Mouse (Mus musculus): Measurements from ENCODE around the gene Pms1.
A peak's percentile ranks its signal among the peaks of the same experiment; 100 is the strongest.
"Not testable (repeated sequence)": the region's sequence is repeated elsewhere in the genome, so short reads cannot be mapped to it uniquely, and the experiment has no call there.

Gene Pms1

GRCm38 (mm10) chr1:53296581-53297383 is at the start of gene Pms1, which contains the start of the genes Ormdl1 and Gm28778:
Gene Pms1, minus strand, starts transcription at chr1:53297018.
Gene Ormdl1, plus strand, starts transcription at chr1:53297095.
Gene Gm28778, plus strand, starts transcription at chr1:53297111.
- peak; percentile 96 for DNase-seq (ENCODE audit: low spot score)

- no peak for DNase-seq (ENCODE audit: low spot score)
Observed at GRCm38 (mm10) chr1:53341071-53341470, 44.3 kb upstream of the Pms1 start.

GRCm38 (mm10) chr1:53337403-53337802 is 40.6 kb upstream of the Pms1 start:
- not testable (repeated sequence) for DNase-seq (ENCODE audit: low spot score)

- DNase-seq (ENCODE audit: low spot score), result no peak
Observed at GRCm38 (mm10) chr1:53335465-53335864, 38.6 kb upstream of the Pms1 start.

GRCm38 (mm10) chr1:53333527-53333926 is 36.7 kb upstream of the Pms1 start:
- DNase-seq (ENCODE audit: low spot score), result not testable (repeated sequence)

GRCm38 (mm10) chr1:53324827-53325494 is 28.1 kb upstream of the Pms1 start:
- DNase-seq (ENCODE audit: low spot score), result no peak

GRCm38 (mm10) chr1:53324277-53324676 is 27.5 kb upstream of the Pms1 start:
- DNase-seq (ENCODE audit: low spot score), result no peak

GRCm38 (mm10) chr1:53323254-53323653 is 26.4 kb upstream of the Pms1 start:
- no peak for DNase-seq (ENCODE audit: low spot score)

GRCm38 (mm10) chr1:53321662-53322344 is 25.0 kb upstream of the Pms1 start:
- DNase-seq (ENCODE audit: low spot score), result no peak

GRCm38 (mm10) chr1:53312989-53313967 is 16.5 kb upstream of the Pms1 start, which contains the start of gene Osgepl1:
Gene Osgepl1, plus strand, starts transcription at chr1:53313624.
- peak; percentile 85 for DNase-seq (ENCODE audit: low spot score)

- DNase-seq (ENCODE audit: low spot score), result no peak
Observed at GRCm38 (mm10) chr1:53300506-53300905, 3.7 kb upstream of the Pms1 start.

- no peak for DNase-seq (ENCODE audit: low spot score)
Observed at GRCm38 (mm10) chr1:53291197-53291596, 5.6 kb downstream of the Pms1 start.

- peak; percentile 55 for DNase-seq (ENCODE audit: low spot score)
Observed at GRCm38 (mm10) chr1:53272646-53273045, 24.2 kb downstream of the Pms1 start.

GRCm38 (mm10) chr1:53269901-53270300 is 26.9 kb downstream of the Pms1 start:
- DNase-seq (ENCODE audit: low spot score), result no peak

- not testable (repeated sequence) for DNase-seq (ENCODE audit: low spot score)
Observed at GRCm38 (mm10) chr1:53264958-53265612, 31.7 kb downstream of the Pms1 start.

- DNase-seq (ENCODE audit: low spot score), result no peak
Observed at GRCm38 (mm10) chr1:53226063-53226462, 70.8 kb downstream of the Pms1 start.

GRCm38 (mm10) chr1:53225616-53226015 is 71.2 kb downstream of the Pms1 start:
- DNase-seq (ENCODE audit: low spot score), result no peak

GRCm38 (mm10) chr1:53224775-53225174 is 72.0 kb downstream of the Pms1 start:
- no peak for DNase-seq (ENCODE audit: low spot score)

- no peak for DNase-seq (ENCODE audit: low spot score)
Observed at GRCm38 (mm10) chr1:53210136-53210535, 86.7 kb downstream of the Pms1 start.

GRCm38 (mm10) chr1:53203902-53204301 is 92.9 kb downstream of the Pms1 start:
- DNase-seq (ENCODE audit: low spot score), result no peak
